Mouse (Mus musculus) lung, adult 2 months (tissue): ENCODE results near the gene Sema7a.

Experiments used
- CTCF ChIP-seq: fragments of 200-500 bp; IDR thresholded peaks from 2 replicates; pipeline ENCODE4 v1.5.1; 2011; ENCODE audit warnings: mild to moderate bottlenecking, low read length, control low read depth; ENCODE audit not compliant: insufficient read depth
- POLR2A ChIP-seq: fragments of 200-500 bp; IDR thresholded peaks from 2 replicates; pipeline ENCODE4 v1.6.1; 2011; ENCODE audit warnings: low read depth, mild to moderate bottlenecking, control low read depth, low read length, borderline replicate concordance; ENCODE audit errors: extremely low read depth

DNA sequence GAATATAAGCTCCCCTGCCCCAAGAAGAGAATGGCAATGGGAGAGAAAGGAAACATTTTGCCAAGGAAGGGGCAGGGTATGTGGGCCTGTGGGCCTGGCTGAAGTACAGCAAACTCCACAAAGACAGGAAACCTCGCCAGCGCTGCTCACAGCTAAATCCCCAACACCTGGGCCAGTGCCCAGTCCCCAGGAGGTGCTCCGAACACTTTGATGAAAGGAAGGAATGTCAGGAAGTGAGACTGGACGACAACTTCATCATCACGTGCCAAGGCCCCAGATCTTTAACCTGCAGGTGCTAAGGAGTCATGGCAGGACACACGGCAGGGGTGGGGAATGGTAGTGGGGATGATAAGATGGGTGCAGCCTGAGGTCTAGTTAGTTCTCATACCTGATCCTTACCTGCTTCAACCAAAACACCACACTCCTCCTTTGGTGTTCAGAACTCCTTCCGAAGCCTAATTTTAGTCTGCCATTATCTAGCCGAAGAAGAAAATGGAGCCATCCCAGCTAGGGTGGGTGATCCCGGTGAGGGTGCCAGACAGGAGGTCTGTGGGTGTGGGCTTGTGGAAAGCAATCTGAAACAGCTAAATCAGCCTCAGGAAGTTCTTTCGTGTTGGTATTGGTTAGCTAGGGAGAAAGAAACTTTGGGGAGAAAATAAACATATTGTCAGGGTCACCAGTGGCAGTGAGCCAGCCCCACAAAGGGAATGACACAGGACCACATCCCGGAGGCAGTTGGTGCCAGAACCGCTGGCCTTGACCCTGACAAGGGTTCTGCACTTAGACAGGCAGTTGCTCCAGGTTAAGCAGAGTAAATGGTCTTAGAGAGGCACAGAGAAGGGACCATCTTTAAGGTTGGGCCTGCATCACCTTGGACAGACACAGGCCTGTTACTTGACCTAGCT, 25.6 kb downstream of the Sema7a start:
- no peak for TF ChIP-seq CTCF
- no peak for TF ChIP-seq POLR2A
